Mouse (Mus musculus) left cerebral cortex, adult 9 months (tissue): ENCODE data around the gene Capns2.

Experiments
- DNase-seq, 2 experiments: peaks; one replicate each; pipeline ENCODE4 v3.0.0; 2022; ENCODE audit warnings: low spot score in 2 of 2

Gene Capns2

DNA sequence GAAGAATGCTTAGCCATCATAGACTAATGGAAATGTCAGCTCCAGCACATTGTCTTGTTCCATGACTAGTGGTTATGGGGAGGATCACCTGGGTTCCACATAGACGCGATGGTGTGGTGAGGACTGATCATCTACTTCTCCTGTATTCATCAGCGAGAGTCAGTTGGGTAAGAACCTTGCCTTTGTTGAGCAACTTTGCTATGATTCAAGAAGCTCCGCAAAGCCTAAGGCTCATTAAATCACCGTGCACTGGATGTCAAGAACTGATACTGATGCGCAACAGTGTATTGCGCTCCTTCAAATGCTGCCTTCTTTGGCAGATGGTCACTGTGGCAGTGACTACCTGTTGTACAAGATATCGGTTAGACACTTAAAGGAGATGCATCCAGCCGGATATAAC lies 5.3 kb downstream of the Capns2 start:
- DNase-seq, result no peak

DNA sequence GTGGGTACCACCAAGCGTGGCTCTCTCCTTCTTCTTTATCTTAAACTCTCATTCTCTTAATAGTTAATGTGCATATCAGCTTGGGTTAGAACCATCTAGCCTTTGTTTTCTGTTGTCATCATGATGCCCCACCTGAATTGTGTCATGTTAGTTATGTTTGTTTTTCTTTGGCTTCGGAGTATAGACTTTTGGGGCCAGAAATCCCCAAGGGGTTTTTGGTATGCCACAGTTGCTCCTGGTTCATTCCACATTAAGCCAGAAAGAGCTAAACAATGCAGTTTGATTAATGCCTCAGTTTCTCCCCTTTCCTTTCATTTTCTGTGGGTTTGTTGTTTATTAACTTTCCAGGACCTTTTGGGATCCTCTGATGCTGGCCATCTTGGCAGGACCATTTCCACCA lies 7.2 kb downstream of the Capns2 start:
- DNase-seq, result no peak

DNA sequence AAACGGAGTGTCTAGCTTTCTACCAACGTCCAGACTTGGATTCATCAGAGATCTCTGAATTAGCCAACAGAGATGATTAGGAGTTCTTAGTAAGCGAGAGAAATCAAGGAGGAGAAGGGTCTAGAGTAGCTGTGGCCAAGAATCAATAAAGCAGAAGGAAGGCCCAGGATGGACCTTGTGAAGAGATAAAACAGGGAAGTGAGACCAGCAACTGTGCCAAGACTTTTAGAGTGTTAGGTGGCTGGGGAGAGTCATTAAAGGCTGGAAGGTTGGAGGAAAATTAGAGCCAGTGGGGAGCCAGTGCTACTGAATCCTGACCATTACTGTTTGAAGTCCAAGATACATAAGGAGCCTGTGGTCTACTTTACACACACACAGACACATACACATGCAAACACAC lies 10.3 kb downstream of the Capns2 start:
- DNase-seq, result no peak

GRCm38 (mm10) chr8:92913396-92913795 lies 12.2 kb downstream of the Capns2 start:
- DNase-seq, result no peak

DNA sequence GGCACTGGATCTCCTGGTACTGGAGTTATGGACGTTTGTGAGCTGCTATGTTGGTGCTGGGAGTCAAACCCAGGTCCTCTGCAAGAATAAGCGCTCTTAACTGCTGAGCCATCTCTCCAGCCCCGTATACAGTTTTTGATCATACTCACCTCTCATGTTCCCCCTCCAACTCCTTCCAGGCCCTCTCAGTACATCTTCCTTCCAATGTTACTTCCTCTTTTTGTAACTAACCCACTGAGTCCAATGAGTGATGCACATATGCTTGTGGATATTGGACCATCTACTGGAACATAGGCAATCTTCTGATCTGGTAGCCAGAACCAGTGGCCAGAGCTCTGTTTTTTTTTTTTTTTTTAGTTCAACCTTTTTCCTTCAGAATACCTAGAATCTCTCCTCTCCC lies 14.9 kb downstream of the Capns2 start:
- DNase-seq, result no peak

GRCm38 (mm10) chr8:92921768-92922167 lies 20.6 kb downstream of the Capns2 start:
- no peak for DNase-seq

GRCm38 (mm10) chr8:92928986-92929385 lies 27.8 kb downstream of the Capns2 start:
- no peak for DNase-seq

DNA sequence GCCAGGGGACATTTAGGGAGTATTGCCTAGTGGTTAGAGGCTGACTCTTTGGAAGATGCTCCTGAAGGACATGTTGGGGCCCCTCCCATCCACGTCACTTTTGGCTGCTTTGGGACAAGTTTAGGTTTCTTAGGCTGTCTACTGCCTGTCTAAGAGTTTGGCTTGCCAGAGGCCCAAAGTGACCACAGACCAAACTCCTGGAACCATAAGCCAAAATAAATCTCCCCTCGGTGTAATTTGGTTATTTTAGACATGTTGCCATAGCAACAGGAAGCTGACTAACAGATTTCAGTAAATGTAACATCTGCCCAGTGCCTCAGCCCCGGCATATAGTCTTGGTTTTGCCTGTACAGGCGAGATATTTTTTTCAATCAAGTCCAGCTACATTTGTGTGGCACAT lies 36.8 kb downstream of the Capns2 start:
- no peak for DNase-seq

DNA sequence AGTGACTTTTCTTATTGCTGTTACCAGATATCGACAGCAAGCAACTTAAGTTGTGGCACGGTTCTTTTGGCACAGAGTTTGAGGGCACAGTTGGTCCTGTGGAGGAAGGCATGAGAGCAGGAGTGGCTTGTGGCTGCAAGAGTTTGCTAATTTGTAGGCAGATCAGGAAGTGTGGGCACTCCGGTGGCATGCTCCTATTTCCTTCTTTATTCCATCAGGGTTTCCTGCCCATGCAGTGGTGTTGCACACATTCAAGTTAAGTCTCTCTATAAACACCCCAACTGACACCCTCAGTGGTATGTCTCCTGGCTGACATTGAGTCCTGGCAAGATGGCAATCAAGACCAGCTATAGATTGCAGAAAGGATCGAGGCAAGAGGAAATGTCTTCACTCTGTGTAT lies 47.9 kb downstream of the Capns2 start:
- no peak for DNase-seq

GRCm38 (mm10) chr8:92950639-92951371 lies 49.6 kb downstream of the Capns2 start:
- DNase-seq, result no peak
